Mouse (Mus musculus) left cerebral cortex, adult 11 months (tissue): ENCODE results near the gene Afdn.

Source experiments
- DNase-seq: peaks from one replicate; pipeline ENCODE4 v3.0.0; 2022; ENCODE audit warnings: low spot score

Gene Afdn

DNA sequence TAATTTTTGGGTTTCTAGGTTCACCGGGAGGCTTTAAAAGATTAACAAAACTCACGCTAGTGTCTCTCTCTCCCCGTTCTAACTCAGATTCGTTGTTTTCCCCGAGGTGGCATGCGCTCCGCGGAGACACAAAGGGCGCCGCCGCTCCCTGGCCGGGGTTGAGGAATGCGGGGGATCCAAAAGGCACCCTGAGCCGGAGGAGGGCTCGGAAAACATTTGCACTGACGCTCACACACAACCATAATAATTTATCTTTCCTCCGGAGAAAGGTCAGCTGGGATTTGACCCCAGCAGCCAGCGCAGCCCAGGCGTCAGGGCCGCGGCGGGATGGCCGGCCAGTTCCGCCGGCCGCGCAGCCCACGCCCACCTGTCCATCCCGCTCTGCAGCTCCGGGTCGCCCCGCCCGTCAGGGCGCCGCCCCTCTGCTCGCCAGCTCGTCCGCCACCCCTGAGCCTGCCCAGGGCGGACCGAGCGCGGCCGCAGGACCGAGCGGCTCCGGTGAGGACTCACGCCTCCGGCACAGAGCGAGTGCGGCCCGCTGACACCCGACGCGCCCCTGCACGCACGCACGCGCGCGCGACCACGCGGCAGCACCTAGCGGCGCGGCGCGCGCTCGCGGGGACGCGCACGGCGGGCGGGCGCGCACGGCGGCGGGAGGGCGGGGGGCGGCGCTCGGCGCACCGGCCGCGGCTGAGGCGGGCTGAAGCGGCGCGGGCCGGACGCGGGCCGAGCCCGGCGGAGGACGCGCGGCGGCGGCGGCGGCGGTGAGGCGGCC lies at the start of gene Afdn:
TSS of gene Afdn (plus strand) at position 687 of the 775 bp plus-strand sequence.
- DNase-seq: peak; percentile 65

DNA sequence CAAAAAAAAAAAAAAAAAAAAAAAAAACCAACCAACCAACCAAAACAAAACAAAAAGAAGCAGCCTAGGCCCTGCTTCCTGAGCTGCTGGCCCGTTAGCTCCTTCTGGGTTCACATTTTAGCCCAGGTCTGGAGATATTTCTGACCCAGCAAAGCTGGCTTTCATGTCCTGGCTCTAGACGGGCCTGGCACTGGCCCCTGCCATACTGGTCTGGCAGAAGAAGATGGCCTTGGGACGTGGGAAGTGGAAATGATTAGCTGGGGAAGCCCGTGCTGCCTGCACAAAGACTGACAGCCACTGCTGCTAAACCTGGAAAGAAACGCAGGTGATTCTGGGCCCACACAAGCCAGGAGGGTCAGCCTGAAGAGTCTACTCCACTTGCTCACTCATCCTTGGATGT lies 49.2 kb upstream of the Afdn start:
- no peak for DNase-seq

DNA sequence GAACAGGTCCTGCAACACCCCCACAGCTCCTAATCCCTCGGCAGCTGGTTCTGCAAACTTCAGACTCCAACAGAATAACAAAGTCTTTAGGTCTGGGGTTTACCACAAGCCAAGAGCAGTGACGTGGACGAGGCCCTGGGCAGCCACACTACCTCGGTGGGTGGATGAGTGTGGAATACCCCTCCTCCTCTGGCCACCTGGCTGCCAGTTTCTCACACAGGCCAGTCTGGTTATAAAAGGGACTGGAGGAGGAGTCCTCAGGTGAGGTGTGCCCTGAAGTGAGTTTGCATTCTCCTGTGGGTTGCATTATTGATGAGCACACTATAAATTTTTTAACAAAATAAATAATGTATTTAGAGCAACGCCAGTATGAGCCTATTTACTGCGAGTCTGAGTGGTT lies 48.2 kb upstream of the Afdn start:
- no peak for DNase-seq

DNA sequence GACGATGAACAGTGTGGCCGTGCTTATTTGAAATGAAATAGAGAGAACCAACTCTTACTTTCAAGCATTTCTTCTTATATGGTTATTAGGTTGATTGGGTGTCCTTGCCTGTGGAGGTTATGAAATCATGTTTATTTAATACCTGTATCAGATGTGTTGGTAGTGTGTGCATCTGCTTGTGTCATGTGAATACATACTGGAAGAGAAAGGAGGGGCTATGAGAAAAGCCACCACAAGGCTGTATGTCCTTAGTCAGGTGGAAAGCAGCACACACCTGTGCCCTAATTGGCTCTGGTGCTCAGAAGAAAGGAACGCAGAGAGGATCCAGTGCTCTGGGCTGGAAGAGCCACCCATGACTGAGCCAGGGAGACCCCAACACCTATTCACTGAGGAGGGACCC lies 47.8 kb upstream of the Afdn start:
- DNase-seq: no peak

DNA sequence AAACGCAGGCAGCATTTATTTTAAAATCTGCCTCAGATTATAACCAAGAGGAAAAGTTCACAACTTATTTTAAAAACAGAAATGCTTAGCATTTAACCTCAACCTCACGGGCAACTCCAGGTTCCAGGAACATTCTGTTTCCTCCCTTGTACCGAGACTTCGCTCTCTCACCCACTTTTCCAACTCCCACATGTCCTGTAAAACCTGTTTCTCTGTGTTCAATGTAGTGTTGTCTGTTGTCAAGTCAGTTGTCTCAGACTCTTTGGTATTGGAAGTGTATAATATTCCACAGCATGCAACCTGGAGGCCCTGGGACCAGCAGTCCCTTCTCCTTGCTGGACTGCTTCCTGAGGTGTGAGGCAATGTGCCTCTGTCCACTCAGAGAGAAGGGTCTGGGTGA lies 46.2 kb upstream of the Afdn start:
- DNase-seq: no peak

DNA sequence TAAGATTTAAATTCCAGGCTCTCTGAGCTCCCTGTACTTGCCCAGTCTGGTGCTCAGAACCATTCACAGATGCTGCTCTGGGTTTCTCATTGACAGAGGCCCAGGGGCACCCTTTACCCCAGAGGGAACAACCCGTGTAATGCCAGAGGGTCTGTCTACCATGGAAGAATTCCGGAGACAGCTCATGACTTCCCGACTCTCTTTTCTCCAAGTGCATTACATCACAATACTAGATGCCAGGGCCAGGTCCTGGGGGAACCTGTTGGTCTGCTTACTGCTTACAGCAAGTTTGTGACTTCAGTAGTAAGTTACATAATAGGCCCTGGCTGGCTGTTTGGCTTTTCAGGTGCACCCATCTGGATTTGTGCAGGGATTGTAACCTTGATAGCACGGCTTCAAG lies 45.7 kb upstream of the Afdn start:
- DNase-seq: no peak

DNA sequence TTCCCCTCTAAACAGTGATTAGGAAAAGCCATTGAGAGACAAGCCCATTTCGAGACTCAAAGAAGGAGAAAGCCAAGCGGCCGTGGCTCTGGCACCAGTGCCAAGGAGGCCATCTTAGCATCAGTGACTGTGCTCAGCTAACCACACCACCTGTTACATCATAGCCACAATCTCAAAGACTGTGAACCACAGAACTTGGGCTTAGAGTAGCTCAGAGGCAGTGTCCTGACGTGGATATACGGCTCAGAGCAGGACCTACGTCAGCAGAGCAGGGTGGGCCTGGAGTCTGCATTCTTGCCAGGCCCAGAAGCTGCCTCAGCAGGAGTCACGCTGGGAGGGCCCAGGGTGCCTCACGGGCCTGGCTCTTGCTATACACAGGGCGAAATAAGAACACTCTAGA lies 44.8 kb upstream of the Afdn start:
- DNase-seq: no peak

DNA sequence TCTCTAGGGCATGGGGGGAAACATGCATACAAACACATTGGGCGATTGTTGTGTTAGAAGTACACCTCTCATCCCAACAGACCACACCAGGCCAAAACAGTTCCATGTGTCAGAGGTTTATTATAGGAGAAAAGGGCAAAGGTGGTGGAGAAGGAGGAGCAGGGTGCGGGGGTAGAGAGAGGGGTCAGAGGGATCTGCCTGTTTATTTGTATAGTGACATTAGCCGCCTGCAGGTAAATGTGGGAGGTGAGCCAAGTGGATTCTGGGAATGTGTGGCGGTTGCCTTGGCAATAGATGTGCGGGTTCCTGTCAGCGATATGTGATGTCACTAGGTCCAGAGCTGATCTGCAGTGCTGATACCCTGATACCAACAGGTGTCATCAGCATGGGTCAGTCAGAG lies 44.0 kb upstream of the Afdn start:
- no peak for DNase-seq

DNA sequence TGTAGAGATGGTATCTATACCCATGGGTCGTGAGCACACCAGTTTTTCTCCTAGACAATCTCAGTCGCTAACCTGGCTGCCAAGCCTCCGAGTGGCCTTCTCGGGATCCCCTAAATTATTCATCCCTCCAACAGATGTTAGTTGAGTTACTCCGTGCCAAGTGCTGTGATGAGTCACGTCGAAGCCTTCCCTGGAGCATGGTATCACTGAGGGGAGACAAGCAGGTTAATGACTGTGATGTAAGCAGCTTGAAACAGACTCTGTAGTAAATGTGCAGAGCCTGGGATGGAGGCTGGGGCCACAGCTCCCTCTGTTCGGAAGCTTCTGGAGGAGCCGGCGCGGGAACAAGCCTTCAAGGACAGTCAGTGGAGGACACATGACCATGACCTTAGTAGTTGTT lies 42.9 kb upstream of the Afdn start:
- no peak for DNase-seq

DNA sequence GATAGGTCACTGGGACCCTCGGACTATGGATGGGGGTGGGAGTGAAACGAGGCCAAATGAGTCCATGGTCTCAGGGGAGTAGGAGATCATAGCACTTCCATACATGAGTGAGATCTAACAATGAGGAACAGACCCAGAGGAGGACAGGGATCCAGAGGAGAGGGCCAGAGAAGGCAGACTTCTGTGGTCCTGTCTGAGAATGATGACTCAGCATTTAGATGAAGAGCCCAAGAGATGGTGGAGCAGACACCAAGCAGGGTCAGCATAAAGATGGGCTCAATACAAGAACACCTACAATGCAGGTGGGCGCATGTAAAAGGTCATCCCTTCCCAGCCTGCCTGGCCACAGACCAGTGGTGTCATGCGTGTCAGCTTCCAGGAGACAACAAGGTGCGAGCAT lies 40.2 kb upstream of the Afdn start:
- no peak for DNase-seq

DNA sequence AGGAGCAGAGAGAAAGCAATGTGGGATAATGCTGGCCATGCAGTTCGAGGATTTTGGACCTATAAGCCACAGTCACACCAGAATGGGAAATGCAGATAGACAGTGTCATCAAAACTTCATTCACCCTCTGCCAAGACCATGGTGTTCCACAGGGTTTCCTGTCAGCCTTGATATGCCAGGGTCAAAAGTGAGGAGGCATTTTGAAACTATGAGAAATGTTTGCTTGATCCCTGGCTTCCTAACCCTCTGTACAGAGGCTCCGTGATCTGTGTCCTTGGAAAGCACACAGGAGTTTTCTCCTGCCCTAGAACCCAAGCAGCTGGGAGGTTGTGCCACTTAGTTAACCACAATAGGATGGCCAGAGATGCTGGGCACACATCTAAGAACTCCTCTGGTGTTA lies 39.0 kb upstream of the Afdn start:
- no peak for DNase-seq

DNA sequence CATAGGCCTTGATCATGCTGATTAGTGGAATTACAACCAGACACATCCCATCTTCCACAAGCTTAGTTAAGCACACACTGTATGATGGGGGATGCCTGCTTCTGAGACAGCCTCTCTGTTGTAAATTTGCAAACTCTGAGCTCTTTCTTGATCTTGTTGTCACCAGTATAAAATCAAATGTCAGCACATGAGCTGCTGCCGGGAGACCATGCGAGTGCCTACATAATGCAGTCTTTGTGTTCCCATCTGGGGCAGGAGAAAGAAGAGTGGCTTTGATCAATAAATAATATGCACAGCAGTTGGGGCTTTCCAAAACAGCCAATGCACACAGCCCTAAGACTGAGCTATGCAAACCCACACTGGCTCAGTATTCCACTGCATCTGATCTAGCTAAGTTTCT lies 37.9 kb upstream of the Afdn start:
- no peak for DNase-seq

DNA sequence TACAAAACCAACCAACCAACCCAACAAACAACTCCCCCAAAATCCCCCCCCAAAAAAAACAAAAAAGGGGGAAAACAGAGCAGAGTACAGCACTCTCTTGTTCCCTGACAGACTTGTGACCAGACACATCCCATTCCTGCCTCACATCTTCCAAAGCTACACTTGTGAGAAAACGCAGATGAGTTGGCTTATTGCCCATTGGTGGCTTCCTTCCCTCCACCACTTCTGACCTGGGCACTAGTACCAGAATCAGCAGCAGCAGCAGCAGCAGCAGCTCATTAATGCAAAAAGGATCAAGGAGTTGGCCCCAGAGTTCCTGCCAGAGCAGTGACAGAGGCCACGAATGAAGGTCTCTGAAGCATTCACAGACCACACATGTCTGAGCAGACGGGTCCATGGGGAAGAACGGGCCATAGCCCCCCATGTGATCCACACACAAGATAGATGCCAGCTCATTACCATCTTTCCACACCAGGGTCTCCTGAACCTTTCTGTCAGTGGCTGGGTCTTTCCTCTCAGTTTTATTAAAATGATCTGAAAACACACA lies 35.3 kb upstream of the Afdn start:
- no peak for DNase-seq

DNA sequence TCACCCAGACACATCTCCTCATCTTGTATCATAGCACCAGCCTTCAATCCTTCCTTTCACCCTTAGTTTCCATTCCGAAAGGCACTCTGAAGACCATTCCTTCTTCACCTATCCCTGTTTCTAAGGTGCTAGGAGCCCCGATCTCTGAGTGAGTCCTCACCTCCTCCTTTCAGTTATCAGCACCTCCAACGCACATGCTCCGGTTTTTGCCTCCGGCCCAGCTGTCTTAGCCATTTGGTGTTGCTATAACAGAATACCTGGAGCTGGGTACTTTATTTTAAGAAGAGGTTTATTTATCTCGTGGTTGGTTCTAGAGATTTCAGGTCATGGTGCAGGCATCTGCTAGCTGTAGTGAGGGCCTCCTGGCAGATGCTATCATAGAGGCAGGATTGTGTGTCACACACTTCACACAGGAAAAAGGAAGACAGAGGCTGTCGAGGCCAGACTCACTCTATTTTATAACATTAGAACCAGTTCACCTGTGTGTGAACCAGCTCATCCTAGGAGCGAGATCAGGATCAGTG lies 33.4 kb upstream of the Afdn start:
- no peak for DNase-seq

DNA sequence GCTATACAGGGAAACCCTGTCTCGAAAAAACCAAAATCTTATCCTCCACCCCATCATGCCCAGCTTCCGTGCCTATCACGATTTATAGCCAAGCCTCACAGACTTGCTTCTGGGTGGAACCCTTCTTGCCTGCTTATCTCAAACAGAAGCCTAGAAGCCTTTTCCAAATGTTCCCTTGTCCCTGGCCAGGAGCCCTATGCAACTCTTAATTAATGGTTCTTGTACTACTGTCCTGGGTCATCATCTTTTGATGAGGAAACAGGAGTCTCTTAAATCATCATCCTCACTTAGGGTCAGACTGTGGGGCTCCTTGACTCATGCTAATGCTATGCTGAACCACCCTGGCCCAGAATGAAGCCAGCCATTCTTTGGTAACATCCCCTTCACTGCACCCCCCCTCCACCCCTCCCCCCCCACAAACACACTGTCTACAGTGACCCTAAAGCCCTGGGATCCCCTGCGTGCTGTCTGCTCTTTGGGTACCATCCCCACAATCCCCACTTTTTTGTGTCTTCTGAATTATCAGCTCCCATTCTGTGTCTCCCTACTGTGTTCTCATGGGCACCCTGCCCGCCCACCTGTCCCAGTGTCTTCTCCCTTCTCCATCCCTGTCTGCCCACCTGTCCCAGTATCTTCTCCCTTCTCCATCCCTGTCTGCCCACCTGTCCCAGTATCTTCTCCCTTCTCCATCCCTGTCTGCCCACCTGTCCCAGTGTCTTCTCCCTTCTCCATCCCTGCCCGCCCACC lies 29.2 kb upstream of the Afdn start:
- DNase-seq: no peak

DNA sequence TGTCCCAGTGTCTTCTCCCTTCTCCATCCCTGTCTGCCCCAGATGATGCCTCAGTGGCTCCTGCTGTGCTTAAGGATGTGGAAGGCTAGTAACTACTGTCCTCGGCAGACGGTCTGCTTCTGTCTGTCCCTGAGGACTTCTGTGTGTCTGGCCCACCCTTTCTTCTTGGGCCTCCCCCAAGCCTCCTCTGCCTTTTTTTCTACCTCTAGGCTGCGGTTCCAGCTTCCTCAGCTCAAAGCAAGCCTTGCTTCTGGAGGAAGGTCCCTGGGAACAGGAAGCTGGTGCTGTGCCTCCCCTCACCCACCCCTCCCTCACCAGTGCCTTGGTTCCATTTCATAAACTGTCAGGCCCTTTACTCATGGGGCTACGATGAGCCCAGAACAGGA lies 28.6 kb upstream of the Afdn start:
- no peak for DNase-seq

DNA sequence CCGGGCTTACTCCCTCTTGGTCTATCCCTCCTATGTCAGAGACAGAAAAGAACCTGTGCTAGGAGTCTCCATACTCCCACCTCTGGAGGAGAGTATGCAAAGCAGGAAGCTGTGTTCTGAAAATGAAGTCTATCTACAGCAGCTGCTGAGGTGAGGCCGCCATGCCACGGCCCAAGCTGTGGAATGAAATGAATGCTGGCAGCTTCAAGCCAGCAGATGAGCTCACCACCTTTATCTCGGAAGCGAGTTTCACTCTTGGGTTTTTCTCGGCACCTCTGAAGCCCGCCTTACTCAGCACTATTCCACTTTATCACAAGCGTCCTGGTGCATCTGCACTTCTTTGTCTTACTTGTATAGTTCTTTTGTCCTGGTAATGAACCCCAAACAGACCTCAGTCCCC lies 27.7 kb upstream of the Afdn start:
- DNase-seq: no peak

DNA sequence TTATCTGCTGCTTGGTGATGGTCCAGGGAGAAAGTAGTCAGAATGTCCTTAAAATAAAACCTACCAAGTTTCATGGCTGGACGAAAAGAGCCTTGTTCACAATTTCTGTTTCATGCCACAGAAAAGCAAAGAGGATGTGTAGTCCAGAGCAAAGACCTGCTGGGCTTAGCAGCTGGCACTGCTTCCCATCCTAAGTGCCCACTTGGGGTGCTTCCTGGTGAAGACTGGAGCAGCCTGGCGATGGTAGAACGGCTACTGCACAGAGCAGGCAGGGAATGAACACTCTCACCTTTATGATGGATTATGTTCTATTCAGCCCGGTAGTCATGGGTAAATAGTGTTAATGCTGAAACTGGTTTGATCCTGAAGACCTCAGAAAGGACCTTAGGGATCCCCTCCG lies 26.4 kb upstream of the Afdn start:
- no peak for DNase-seq

DNA sequence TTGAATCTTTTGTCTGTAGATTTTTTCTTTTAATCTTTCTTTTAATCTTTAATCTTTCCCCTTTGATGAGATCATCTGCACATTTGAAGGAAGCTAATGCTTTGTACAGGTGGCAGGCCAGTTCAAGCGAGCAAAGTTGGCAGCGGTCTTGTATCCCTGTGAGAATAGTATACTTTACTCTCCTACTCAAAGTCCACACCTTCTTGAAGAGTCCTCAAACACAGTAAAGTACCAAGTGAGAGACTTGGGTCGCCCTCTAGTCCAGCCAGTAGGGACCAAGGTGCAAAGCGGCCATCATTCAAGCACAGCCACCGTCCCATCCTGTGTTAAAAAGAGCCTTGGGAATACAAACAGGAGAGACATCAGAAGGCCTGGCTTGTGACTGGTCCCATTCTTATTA lies 25.3 kb upstream of the Afdn start:
- no peak for DNase-seq

DNA sequence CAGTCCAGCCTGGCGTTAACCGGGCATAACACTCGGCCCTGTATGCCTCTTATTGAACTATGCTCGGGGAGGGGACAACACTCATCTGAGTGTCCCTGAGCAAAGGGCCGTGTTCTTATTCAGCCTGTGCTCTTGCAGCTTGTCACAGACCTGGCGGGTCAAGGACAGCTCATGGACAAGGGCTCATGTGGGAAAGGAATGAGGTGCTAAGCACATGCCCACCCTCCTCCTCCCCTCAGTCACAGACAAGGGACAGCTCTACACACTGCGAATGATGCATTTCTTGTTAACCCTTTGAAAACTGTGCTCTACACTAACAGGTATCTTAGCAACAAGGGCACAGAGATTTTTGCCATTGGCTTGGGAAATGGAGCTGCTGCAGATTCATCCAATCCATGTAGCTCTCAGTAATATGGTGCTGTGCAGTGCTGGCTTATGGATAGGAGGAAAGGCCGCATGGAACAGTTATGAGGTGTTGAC lies 24.5 kb upstream of the Afdn start:
- DNase-seq: no peak

DNA sequence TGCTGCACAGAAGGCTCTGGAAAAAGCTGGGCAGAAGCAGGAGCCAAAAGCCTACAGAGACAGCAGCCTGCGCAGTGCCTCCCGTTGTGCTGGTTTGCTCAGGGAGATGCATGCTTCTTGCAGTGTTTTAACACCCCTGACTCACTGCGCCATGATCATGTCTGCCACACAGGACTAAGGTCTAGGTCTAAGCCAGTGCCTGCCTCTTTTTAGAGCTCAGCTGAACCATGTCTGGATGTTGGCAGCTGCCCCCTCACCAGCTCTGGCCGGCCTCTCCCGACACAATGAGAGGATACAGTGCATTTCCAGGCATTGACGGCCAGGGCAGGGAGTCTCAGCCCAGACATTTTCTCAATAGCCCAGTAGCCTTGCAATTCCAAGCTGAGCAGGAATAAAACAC lies 23.0 kb upstream of the Afdn start:
- no peak for DNase-seq

DNA sequence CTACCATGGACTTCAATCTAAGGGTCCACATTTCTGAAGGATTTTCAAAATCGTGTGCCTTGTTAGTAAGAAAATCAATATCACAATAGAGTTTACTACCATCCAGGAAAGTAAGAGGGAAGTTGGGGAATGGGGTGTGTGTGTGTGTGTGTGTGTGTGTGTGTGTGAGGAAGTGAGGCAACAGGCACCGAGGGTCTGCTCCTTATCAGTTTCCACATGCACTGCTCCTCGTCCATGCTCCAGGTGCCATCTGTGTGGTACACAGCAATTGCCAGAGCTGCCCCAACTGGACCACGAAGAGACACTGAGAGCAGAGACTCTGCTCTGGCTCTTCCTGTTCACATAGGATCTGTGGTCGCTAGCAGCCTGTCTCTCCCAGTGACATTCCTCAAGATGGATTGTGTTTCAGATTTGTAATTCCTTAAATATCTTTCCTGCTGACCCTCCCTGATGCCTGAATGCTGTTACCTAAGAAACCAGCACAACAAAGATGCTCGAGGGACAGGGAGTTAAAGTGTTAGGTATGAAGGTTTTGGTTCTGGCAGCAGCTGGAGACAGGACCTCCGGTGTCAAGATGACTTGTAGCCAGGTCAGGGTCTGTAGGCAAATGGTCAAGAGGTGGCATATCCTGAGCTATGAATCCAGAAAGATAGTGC lies 22.1 kb upstream of the Afdn start:
- no peak for DNase-seq

DNA sequence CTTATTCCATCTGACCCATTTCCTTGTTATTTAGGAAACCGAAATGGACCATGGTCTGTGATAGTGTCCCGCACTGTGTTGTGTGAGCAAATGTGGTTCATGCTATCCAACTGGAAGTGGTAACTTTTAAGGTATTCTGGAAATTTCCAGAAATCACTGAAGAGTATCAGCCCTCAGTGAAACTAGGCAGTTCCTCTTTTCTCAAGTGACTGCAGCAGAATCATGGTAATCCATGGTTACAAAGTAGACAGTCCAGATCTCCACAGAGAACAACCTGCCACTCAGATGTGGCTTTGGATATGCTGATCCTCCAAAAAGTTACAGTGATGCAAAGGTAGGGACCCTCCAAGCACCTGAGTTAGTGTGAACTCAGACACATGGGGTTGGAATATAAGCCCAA lies 21.4 kb upstream of the Afdn start:
- DNase-seq: no peak
